Mouse (Mus musculus) megakaryocyte, embryonic 14.5 days (primary cell): ENCODE results near the gene Med22.

Experiments
- FLI1 ChIP-seq: IDR thresholded peaks from 2 replicates; pipeline ENCODE4 v1.6.1; 2012; ENCODE audit warnings: low read length, inconsistent platforms, mixed read lengths
- GATA1 ChIP-seq: IDR thresholded peaks from 3 replicates; pipeline ENCODE4 v1.6.1; 2012; ENCODE audit warnings: mixed read lengths, low read length, inconsistent platforms, borderline replicate concordance

DNA sequence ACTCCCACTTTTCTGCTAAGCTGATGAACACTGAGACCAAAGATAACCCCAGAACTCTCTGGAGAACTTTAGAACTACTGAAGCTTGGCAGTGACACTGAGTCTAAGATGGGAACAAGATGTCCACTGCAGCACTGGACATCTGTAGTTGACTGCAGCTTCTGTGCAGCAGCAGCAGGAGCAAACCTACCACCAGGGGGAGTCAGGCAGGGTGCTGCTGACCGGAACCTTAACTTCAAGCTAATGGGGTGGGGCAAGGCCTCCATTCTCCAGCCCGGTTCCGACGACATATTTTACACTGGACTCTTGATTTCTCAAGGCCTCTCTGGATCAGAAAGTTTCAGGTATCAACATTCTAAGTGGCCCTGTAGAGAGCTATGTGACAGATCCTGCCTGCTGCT lies 3.4 kb downstream of the Med22 start:
- TF ChIP-seq GATA1 (no peak), FLI1 (no peak)
